Mouse (Mus musculus): ENCODE measurements around the gene Pram1.
A peak's percentile ranks its signal among the peaks of the same experiment; 100 is the strongest.
"Not testable (repeated sequence)": the region's sequence is repeated elsewhere in the genome, so short reads cannot be mapped to it uniquely, and the experiment has no call there.

Pram1 gene

GRCm38 (mm10) chr17:33637516-33638276, at the start of gene Pram1:
TSS of gene Pram1 (plus strand) at chr17:33638056.
- DNase-seq (ENCODE audit: low spot score): no peak

GRCm38 (mm10) chr17:33597271-33597670, 40.6 kb upstream of the Pram1 start:
- no peak for DNase-seq (ENCODE audit: low spot score)

DNA sequence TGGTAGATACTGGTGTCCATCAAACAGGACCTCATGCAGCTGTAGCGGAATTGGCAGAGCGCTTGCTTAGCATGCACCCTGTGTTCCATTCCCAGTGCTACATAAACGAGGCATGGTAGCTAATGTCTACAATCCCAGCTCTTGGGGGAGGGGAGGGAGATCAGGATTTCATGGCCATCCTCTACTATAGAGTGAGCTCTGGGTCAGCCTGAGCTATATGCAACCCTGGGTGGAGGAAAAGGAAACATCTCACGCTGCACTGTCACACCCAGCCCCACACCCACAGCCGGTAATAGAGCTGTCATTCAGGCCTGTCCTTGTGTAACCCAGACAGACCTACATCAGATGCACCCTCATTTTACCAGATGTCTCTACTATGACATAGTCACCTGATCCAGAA, 39.4 kb upstream of the Pram1 start:
- no peak for DNase-seq (ENCODE audit: low spot score)

- no peak for DNase-seq (ENCODE audit: low spot score)
These were observed 37.9 kb upstream of the Pram1 start for GRCm38 (mm10) chr17:33599836-33600475.

DNA sequence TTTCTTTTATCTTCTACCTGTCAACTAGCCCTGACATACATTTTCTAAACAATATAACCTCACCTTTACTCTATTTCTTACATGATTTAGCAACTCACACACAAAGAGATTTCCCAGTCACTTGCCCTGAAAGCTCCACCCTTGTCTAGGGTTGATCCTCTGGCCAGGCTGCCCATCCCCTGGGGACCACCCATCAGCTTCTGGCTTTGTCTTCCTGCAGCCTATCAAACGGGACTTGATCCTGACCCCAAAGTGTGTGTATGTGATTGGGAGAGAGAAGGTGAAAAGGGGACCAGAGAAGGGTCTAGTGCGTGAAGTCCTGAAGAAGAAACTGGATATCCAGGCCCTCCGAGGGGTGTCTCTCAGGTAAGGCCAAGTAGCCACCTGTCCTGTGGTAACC, 37.0 kb upstream of the Pram1 start:
- no peak for DNase-seq (ENCODE audit: low spot score)

DNA sequence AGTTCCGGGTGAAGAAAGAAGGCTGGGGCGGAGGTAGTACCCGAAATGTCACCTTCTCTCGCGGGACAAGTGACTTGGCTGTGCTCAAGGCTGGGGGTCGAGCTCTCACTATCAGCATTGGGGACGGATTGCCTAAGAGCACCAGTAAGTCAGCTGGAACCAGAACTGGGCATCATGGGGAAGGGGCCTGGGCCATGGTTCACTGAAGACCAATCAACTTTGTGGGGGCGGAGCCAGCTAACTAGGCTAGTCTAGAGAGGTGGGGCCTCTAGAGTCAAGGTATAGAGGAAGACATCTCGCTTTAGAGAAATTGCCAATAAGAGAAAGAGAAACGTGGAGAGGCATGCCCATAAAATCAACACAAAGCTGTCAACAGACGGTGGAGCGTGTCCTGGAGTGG, 35.9 kb upstream of the Pram1 start:
- no peak for DNase-seq (ENCODE audit: low spot score)

DNA sequence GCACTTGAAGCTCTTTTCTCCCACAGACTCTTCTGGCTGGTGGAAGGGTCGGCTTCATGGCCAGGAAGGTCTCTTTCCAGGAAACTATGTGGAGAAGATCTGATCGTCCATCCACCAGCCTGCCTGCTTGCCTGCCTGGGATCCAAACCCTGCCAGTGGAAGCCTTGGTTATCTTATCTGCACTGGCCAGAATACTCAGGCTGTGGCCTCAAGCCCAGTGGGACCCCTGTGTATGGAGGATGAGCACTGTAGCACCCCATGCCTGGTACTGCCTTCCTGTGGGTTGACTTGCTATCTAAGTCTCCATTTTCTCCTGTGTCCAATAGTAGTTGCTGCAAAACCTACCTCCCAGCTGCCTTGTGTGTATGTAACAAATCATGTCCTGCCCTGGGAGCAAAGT, 30.6 kb upstream of the Pram1 start:
- no peak for DNase-seq (ENCODE audit: low spot score)

GRCm38 (mm10) chr17:33610548-33610947, 27.3 kb upstream of the Pram1 start:
- no peak for DNase-seq (ENCODE audit: low spot score)

DNA sequence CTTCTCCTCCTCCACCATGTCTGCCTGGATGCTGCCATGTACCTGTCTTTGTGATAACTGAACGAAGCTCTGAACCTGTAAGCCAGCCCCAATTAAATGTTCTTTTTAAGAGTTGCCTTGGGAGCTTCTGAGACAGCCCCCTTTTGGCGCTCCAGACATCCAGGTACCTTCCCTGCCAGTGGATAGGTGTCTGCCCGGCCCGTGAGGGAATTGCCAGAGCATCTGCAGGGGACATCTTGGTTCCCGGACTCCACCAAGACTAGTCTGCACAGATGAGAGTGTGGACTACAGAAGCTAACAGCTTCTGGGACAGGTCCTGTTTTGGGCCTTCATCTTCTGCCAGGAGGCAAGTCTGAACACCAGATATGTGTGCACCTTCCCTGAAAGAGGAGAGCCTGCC, 24.1 kb upstream of the Pram1 start:
- not testable (repeated sequence) for DNase-seq (ENCODE audit: low spot score)

GRCm38 (mm10) chr17:33627281-33627680, 10.6 kb upstream of the Pram1 start:
- no peak for DNase-seq (ENCODE audit: low spot score)

DNA sequence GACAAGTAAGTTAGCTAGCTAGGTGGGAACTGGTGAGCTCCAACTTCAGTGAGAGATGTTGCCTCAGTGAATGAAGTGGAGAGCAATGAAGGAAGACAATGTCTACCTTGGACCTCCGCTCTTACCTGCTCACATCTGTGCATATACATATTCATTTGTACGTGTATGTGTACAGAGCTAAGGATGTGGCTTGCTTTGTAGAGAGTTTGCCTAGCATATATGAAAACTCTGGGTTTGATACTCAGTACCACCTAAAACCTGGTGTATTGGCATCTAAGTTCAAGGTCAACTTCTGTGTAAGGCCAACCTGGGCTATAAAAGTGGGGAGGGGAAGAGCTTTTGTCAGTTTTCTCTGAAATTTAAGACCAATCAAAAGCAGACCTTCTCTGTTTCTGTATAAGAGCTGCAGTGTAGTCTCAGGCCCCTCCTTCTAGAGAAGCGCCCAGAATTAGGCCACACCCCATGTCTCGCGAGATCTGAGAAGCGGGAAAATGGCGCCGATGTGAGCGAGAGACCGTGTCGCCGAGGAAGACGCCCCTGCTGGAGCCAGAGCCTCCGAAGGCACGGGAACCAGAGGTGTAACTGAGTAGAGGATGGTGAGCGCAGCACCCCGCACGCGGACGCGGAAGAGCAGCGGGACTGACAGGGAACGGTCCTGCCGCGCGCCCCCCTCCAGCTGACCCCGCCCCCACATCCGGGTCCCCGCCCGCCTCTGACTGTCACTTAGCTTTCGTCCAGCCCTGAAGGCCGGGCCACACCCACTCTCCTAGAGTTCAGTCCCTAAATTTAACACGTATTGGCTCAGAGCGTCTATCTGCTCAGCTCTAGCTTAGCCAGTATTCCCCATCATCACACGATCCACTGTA, 9.0 kb upstream of the Pram1 start, which contains the start of gene Zfp414:
TSS of gene Zfp414 (plus strand) at position 470 of the 866 bp plus-strand sequence.
- DNase-seq (ENCODE audit: low spot score): peak; percentile 87

DNA sequence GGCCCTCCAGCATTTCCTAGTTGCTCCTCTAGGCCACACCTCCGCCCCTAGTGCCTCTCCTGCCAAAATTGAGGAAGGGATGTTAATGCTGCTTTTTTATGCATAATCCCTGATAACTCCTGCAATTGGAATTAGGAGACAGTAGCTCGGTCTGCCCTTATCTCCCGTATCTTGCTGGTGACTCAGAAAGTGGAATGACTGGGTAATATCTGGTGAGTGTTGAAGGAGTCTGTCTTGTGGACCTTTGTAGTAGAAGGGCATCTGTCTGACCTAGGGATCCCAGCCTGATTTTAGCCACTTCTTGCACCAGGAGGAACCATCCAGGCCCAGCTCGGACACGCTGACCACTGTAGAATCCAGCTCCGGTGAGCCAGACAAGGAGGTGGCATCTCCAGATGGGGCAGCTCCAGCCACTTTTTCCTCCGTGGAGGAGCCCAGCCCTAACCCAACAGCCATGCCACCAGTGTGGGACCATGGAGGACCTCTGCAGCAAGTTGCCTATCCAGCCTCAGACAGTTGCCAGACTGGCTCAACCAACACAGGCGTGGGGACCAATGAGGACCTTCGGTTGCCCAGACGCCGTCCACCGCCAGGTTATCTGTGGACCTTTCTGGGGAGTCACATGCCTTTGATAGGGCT, 8.2 kb upstream of the Pram1 start:
- peak; percentile 20 for DNase-seq (ENCODE audit: low spot score)

- DNase-seq (ENCODE audit: low spot score): no peak
These were observed 7.5 kb upstream of the Pram1 start for GRCm38 (mm10) chr17:33630171-33630895.

DNA sequence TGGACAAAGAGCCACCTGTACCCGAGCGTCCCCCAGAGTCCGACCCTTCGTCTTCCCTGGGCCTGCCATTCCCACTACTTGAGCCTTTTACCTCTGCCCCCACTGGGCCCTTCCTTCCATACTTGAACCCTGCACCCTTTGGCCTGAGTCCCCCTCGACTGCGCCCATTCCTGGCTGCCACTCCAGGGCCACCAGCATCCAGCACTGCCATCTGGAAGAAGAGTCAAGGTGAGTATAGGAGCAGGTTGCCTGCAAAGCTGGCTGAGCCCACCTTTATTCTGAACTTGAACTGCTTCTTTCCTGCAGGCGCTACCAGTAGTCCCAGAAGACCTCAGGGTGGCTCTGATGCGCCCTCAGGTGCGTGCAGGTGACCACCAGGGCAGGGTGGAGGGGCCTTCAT, 6.6 kb upstream of the Pram1 start:
- no peak for DNase-seq (ENCODE audit: low spot score)

DNA sequence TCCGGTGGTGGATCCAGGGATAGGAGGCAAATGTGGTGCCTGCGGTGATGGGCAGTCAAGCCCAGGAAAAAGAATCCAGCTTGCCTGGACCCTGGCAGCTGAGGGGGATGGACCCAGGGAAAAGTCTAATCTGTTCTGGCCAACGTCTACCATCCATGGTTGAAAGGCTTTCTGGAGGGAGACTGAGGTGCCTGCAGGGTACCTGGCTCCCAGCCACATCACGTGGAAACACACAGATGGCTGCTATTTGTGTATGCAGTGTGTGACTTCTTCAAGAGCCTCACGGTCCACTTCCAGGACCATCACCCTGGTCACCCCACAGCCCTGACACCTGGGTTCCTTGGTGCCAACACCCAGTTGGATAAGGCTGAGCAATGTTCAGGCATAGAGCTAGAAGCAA, 6.1 kb upstream of the Pram1 start:
- DNase-seq (ENCODE audit: low spot score): no peak

- DNase-seq (ENCODE audit: low spot score): no peak
These were observed 818 bp upstream of the Pram1 start for GRCm38 (mm10) chr17:33637038-33637437.

DNA sequence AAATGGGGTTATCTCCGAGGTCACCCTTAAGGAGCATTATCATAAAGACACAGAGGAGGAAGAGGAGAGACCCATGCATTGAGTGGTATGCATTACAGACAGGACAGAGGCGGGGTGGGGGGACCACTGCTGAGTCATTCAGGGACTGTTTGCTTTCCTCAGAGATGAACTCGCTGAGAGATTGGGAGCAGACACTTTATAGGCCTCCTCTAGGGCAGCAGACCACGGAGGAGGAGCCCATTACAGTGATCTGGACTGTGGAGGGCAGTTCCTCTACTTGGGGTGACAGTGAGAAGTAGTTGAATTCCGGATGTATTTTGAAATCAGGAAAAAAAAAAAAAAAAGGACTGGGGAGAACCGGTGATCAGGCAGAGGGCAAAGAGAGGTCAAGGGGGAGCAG, 1.9 kb downstream of the Pram1 start:
- no peak for DNase-seq (ENCODE audit: low spot score)

GRCm38 (mm10) chr17:33644068-33644467, 6.2 kb downstream of the Pram1 start:
- DNase-seq (ENCODE audit: low spot score): no peak

GRCm38 (mm10) chr17:33645073-33645472, 7.2 kb downstream of the Pram1 start:
- DNase-seq (ENCODE audit: low spot score): no peak

DNA sequence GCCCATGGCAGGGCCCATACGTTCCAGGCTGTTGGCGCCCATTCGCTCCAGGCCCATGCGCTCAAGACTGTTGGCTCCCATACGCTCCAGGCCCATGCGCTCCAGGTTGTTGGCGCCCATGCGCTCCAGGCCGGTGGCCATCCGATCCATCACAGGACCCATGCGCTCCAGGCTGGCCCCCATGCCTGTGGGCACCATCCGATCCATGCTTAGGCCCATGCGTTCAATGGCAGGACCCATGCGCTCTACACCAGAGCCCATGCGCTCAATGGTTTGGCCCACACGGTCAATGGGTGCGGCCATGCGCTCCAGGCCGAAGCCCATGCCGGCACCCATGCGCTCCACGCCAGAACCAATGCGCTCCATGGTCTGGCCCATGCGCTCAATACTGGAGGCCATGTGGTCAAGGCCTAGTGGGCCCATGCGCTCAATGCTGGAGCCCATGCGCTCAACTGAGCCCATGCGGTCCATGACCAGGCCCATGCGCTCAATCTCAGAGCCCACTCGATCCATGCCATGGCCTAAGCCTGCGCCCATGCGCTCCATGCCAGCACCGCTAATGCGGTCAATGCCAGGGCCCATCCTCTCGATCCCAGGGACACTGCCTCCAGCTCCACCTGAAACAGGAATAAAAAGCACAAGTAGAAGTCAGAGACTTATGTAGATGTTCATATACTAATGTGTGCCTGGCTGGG, 12.1 kb downstream of the Pram1 start:
- DNase-seq (ENCODE audit: low spot score): no peak

DNA sequence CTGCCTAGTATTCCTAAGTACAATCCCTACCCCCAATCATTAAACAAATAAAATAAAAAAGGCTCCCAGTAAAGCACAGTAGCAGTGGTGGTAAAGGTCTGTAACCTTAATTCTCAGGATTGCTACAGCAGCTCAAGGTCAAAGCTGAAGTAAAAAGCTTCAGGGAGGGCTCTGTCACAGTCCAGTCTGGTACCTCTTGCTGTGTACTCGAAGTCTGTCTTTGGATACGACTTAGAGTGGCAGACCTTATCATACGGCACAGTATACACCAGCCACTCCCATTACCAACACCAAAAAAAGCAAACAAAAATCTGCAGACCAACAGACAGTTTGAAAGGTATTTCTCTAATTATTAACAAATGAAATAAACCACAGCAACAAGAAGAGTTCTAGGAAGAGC, 29.0 kb downstream of the Pram1 start:
- DNase-seq (ENCODE audit: low spot score): no peak
